Mouse (Mus musculus): Measurements from ENCODE around the gene Msi2. TPM values are rescaled to one million over a fixed set of nuclear protein-coding genes. Genes with fewer than 3 reads are reported as not detected.

Gene Msi2
- polyA plus RNA-seq, 1 experiment from 2014 or later: 10.9 TPM

- Histone ChIP-seq H3K4me3 (replicated peaks) (no peak overlapping the region), H3K36me3 (no peaks in the 10 kb centered on the region), H3K9ac (no peak overlapping the region), H3K27me3 (replicated peaks) (no peaks in the 10 kb centered on the region), H3K4me1 (replicated peaks) (peaks cover 17% of the 10 kb centered on the region), H3K4me2 (replicated peaks) (no peak overlapping the region), H3K9me3 (no peaks in the 10 kb centered on the region), H3K27ac (no peak overlapping the region)
- no peak for ATAC-seq
- 65% methylated on average over 2 of the region's 2 CpGs for WGBS
Measured at GRCm38 (mm10) chr11:88604635-88605034, 113.7 kb downstream of the Msi2 start.

GRCm38 (mm10) chr11:88603366-88603765 lies 114.9 kb downstream of the Msi2 start:
- H3K27me3 ChIP-seq (replicated peaks): no peaks in the 10 kb centered on the region
- no peak overlapping the region for H3K4me2 ChIP-seq (replicated peaks)
- H3K9ac ChIP-seq: no peak overlapping the region
- WGBS: 79% methylated on average over 11 of the region's 11 CpGs
- H3K36me3 ChIP-seq: no peaks in the 10 kb centered on the region
- no peak overlapping the region for H3K27ac ChIP-seq
- no peak overlapping the region for H3K4me3 ChIP-seq (replicated peaks)
- peaks cover 21% of the 10 kb centered on the region for H3K4me1 ChIP-seq (replicated peaks)
- no peaks in the 10 kb centered on the region for H3K9me3 ChIP-seq
- ATAC-seq: no peak

- Histone ChIP-seq H3K9ac (no peak overlapping the region), H3K4me1 (replicated peaks) (peaks cover 21% of the 10 kb centered on the region), H3K4me2 (replicated peaks) (no peak overlapping the region), H3K27me3 (replicated peaks) (no peaks in the 10 kb centered on the region), H3K9me3 (no peaks in the 10 kb centered on the region), H3K27ac (no peak overlapping the region), H3K36me3 (no peaks in the 10 kb centered on the region), H3K4me3 (replicated peaks) (no peak overlapping the region)
- WGBS: 39% methylated on average over 7 of the region's 7 CpGs
- no peak for ATAC-seq
Measured at GRCm38 (mm10) chr11:88602471-88603120, 115.7 kb downstream of the Msi2 start.

GRCm38 (mm10) chr11:88600194-88600593 lies 118.1 kb downstream of the Msi2 start:
- Histone ChIP-seq H3K36me3 (no peaks in the 10 kb centered on the region), H3K4me1 (replicated peaks) (peaks cover 31% of the 10 kb centered on the region), H3K27me3 (replicated peaks) (no peaks in the 10 kb centered on the region), H3K27ac (peak overlapping the region; percentile 11; the same call in 1 of the 2 replicates), H3K4me2 (replicated peaks) (no peak overlapping the region), H3K4me3 (replicated peaks) (no peak overlapping the region), H3K9ac (no peak overlapping the region), H3K9me3 (no peaks in the 10 kb centered on the region)
- 79% methylated on average over 3 of the region's 3 CpGs for WGBS
- ATAC-seq: peak; percentile 42; the same call in 1 of the 2 replicates

- Histone ChIP-seq H3K9me3 (no peaks in the 10 kb centered on the region), H3K36me3 (no peaks in the 10 kb centered on the region), H3K4me3 (replicated peaks) (no peak overlapping the region), H3K9ac (no peak overlapping the region), H3K27ac (peak overlapping the region; percentile 4; the same call in 1 of the 2 replicates), H3K27me3 (replicated peaks) (no peaks in the 10 kb centered on the region), H3K4me1 (replicated peaks) (peaks cover 35% of the 10 kb centered on the region), H3K4me2 (replicated peaks) (no peak overlapping the region; the same call in 1 of the 2 replicates)
- WGBS: 45% methylated on average over 17 of the region's 17 CpGs
- ATAC-seq: peak; percentile 31; the same call in 1 of the 2 replicates
Measured at GRCm38 (mm10) chr11:88599332-88600130, 118.8 kb downstream of the Msi2 start.

GRCm38 (mm10) chr11:88598848-88599175 lies 119.5 kb downstream of the Msi2 start:
- no peak for ATAC-seq
- Histone ChIP-seq H3K36me3 (no peaks in the 10 kb centered on the region), H3K4me1 (replicated peaks) (peaks cover 36% of the 10 kb centered on the region), H3K27ac (no peak overlapping the region), H3K4me3 (replicated peaks) (no peak overlapping the region), H3K9ac (no peak overlapping the region), H3K27me3 (replicated peaks) (no peaks in the 10 kb centered on the region), H3K9me3 (no peaks in the 10 kb centered on the region), H3K4me2 (replicated peaks) (no peak overlapping the region)
- WGBS: 63% methylated on average over 3 of the region's 3 CpGs

GRCm38 (mm10) chr11:88598150-88598847 lies 120.0 kb downstream of the Msi2 start:
- Histone ChIP-seq H3K4me3 (replicated peaks) (no peak overlapping the region), H3K4me1 (replicated peaks) (peaks cover 36% of the 10 kb centered on the region), H3K27ac (no peak overlapping the region), H3K9me3 (no peaks in the 10 kb centered on the region), H3K4me2 (replicated peaks) (no peak overlapping the region), H3K27me3 (replicated peaks) (no peaks in the 10 kb centered on the region), H3K9ac (no peak overlapping the region), H3K36me3 (no peaks in the 10 kb centered on the region)
- ATAC-seq: no peak
- WGBS: 74% methylated on average over 11 of the region's 11 CpGs

GRCm38 (mm10) chr11:88595616-88596015 lies 122.7 kb downstream of the Msi2 start:
- Histone ChIP-seq H3K27ac (no peak overlapping the region), H3K9ac (no peak overlapping the region), H3K9me3 (no peaks in the 10 kb centered on the region), H3K27me3 (replicated peaks) (no peaks in the 10 kb centered on the region), H3K36me3 (no peaks in the 10 kb centered on the region), H3K4me3 (replicated peaks) (no peak overlapping the region), H3K4me2 (replicated peaks) (no peak overlapping the region), H3K4me1 (replicated peaks) (peaks cover 41% of the 10 kb centered on the region)
- no peak for ATAC-seq
- WGBS: 36% methylated on average over 4 of the region's 4 CpGs

GRCm38 (mm10) chr11:88594804-88595611 lies 123.3 kb downstream of the Msi2 start:
- H3K36me3 ChIP-seq: no peaks in the 10 kb centered on the region
- H3K4me2 ChIP-seq (replicated peaks): no peak overlapping the region
- no peak overlapping the region for H3K9ac ChIP-seq
- peaks cover 37% of the 10 kb centered on the region for H3K4me1 ChIP-seq (replicated peaks)
- WGBS: 46% methylated on average over 13 of the region's 13 CpGs
- no peaks in the 10 kb centered on the region for H3K27me3 ChIP-seq (replicated peaks)
- no peak for ATAC-seq
- no peak overlapping the region for H3K4me3 ChIP-seq (replicated peaks)
- H3K27ac ChIP-seq: peak overlapping the region; percentile 58
- H3K9me3 ChIP-seq: no peaks in the 10 kb centered on the region

- 14% methylated on average over 8 of the region's 8 CpGs for WGBS
- Histone ChIP-seq H3K4me1 (replicated peaks) (peaks cover 28% of the 10 kb centered on the region), H3K4me2 (replicated peaks) (no peak overlapping the region), H3K9me3 (no peaks in the 10 kb centered on the region), H3K9ac (no peak overlapping the region), H3K36me3 (no peaks in the 10 kb centered on the region), H3K27ac (no peak overlapping the region), H3K27me3 (replicated peaks) (no peaks in the 10 kb centered on the region), H3K4me3 (replicated peaks) (no peak overlapping the region)
- peak; percentile 34; the same call in 1 of the 2 replicates for ATAC-seq
Measured at GRCm38 (mm10) chr11:88594010-88594409, 124.3 kb downstream of the Msi2 start.

GRCm38 (mm10) chr11:88592099-88592498 lies 126.2 kb downstream of the Msi2 start:
- peaks cover 30% of the 10 kb centered on the region for H3K4me1 ChIP-seq (replicated peaks)
- ATAC-seq: no peak
- H3K9me3 ChIP-seq: no peaks in the 10 kb centered on the region
- no peak overlapping the region for H3K9ac ChIP-seq
- no peak overlapping the region for H3K27ac ChIP-seq
- no peaks in the 10 kb centered on the region for H3K36me3 ChIP-seq
- no peak overlapping the region for H3K4me2 ChIP-seq (replicated peaks)
- H3K27me3 ChIP-seq (replicated peaks): no peaks in the 10 kb centered on the region
- H3K4me3 ChIP-seq (replicated peaks): no peak overlapping the region
- 91% methylated on average over 8 of the region's 8 CpGs for WGBS

GRCm38 (mm10) chr11:88590647-88591046 lies 127.7 kb downstream of the Msi2 start:
- no peak for ATAC-seq
- no peak overlapping the region for H3K27ac ChIP-seq
- H3K4me3 ChIP-seq (replicated peaks): no peak overlapping the region
- no peaks in the 10 kb centered on the region for H3K36me3 ChIP-seq
- H3K9me3 ChIP-seq: no peaks in the 10 kb centered on the region
- H3K4me1 ChIP-seq (replicated peaks): peaks cover 30% of the 10 kb centered on the region
- H3K9ac ChIP-seq: no peak overlapping the region
- H3K27me3 ChIP-seq (replicated peaks): no peaks in the 10 kb centered on the region
- WGBS: 56% methylated on average over 5 of the region's 5 CpGs
- H3K4me2 ChIP-seq (replicated peaks): no peak overlapping the region
